10 mouse cellular contexts compared by ENCODE assay signal in the genomic region with DNA sequence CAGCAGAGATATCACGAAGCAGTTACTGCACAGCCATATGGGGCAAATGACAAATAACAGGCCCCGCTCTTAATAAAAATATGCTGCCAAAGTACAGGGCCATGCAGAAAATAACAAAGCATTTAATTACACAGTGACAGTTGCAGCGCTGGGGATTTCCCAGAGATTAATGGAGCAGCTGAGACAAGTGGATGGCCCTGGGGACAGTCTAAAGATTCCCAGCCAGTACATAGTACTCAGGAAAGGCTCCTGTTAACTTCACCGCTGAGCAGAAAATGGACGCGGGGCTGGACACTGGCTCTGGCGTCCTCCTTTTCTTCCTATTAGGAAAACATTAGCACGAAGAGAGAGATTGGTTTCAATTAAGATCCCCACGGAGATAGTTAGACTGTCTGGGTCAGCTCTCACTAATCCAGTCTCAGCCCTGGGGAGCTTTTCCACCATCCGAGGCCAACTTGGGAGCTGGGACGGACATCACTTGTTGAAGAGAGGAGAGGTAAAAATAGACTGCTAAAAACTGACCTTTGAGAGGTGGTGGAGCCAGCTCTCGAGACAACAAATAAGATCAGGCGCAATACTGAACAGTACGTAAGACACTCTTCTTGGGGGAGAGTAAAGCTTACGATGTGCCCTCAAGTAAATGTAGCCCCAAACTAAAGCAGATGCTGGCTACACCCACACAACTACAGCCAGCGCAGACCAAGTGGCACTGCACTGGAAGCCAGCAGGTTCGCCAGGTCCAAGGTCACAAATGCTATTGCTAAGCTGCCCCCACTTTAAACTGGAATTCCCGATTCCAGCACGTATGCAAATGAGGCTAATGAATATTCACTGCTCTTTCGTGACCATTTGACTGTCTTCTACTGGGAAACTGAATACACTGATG. TPM values are rescaled to one million over a fixed set of nuclear protein-coding genes. Genes with fewer than 3 reads are reported as not detected.
DNase-seq lines count a peak whose midpoint lies in the region; ATAC-seq lines count a peak whose summit lies in the region.
"Had no signal": no experiment of that assay in that cellular context is flagged by ENCODE, and none has a peak within 500 bp of the region (broad histone marks: within the 10 kb centered on the region; RNA-seq: fewer than 3 reads in every experiment).

No protein-coding gene starts in this region.

- peak overlapping the region; percentile 3; the same call in 1 of the 2 replicates for H3K4me2 ChIP-seq in embryonic facial prominence, embryonic 14.5 days (ENCODE audit: low read depth, low read length)
- H3K4me2 ChIP-seq in hindbrain, embryonic 11.5 days (replicated peaks; ENCODE audit: low read depth, low read length), result no peak overlapping the region

- H3K36me3 ChIP-seq in embryonic facial prominence, embryonic 14.5 days (ENCODE audit: control insufficient read depth, insufficient read depth, low read length), result no peaks in the 10 kb centered on the region
- no peaks in the 10 kb centered on the region for H3K36me3 ChIP-seq in hindbrain, embryonic 11.5 days (ENCODE audit: control insufficient read depth, insufficient read depth, low read length)

- H3K4me3 ChIP-seq in embryonic facial prominence, embryonic 14.5 days (ENCODE audit: low read depth, low read length), result no peak overlapping the region
- H3K4me3 ChIP-seq in hindbrain, embryonic 11.5 days (ENCODE audit: low read depth, low read length), result no peak overlapping the region

- WGBS in embryonic facial prominence, embryonic 14.5 days, result 31% methylated on average over 20 of the region's 20 CpGs
- WGBS in hindbrain, embryonic 11.5 days, result 52% methylated on average over 20 of the region's 20 CpGs

- peaks cover 18% of the 10 kb centered on the region for H3K4me1 ChIP-seq in embryonic facial prominence, embryonic 14.5 days (ENCODE audit: control insufficient read depth, insufficient read depth, low read length)
- H3K4me1 ChIP-seq in hindbrain, embryonic 11.5 days (replicated peaks; ENCODE audit: control insufficient read depth, insufficient read depth, low read length), result no peaks in the 10 kb centered on the region; the same call in 1 of the 2 replicates

- H3K9me3 ChIP-seq in embryonic facial prominence, embryonic 14.5 days (ENCODE audit: control insufficient read depth, low read length), result no peaks in the 10 kb centered on the region
- H3K9me3 ChIP-seq in hindbrain, embryonic 11.5 days (ENCODE audit: control insufficient read depth, low read length), result no peaks in the 10 kb centered on the region

- peak; percentile 86 for ATAC-seq in embryonic facial prominence, embryonic 14.5 days (ENCODE audit: low read depth)
- peak; percentile 86 for ATAC-seq in hindbrain, embryonic 11.5 days (ENCODE audit: low FRiP score)

- H3K9ac ChIP-seq in embryonic facial prominence, embryonic 14.5 days (ENCODE audit: low read depth, low read length), result 0 out of 2 replicates have a peak overlapping the region, but pooled peaks have one; percentile 32
- no peak overlapping the region for H3K9ac ChIP-seq in hindbrain, embryonic 11.5 days (ENCODE audit: low read depth, low read length)

- no peaks in the 10 kb centered on the region for H3K27me3 ChIP-seq in embryonic facial prominence, embryonic 14.5 days (replicated peaks; ENCODE audit: control insufficient read depth, insufficient read depth, low read length)
- no peaks in the 10 kb centered on the region for H3K27me3 ChIP-seq in hindbrain, embryonic 11.5 days (ENCODE audit: control insufficient read depth, insufficient read depth, low read length)

- 0 out of 2 replicates have a peak overlapping the region, but pooled peaks have one; percentile 17 for H3K27ac ChIP-seq in embryonic facial prominence, embryonic 14.5 days (replicated peaks; ENCODE audit: low read depth, low read length)
- H3K27ac ChIP-seq in hindbrain, embryonic 11.5 days (ENCODE audit: low read depth, low read length), result 0 out of 2 replicates have a peak overlapping the region, but pooled peaks have one; percentile 2

- peak; percentile 35 for DNase-seq in layer of hippocampus, adult 11-12 months (ENCODE audit: low spot score)
- no peak for DNase-seq in layer of hippocampus, postnatal 25 days (ENCODE audit: extremely low spot score in 1 of 2, low spot score in 1 of 2)
- DNase-seq in embryonic facial prominence, embryonic 14.5 days (ENCODE audit: low spot score), result peak; percentile 76
- DNase-seq in hindbrain, embryonic 11.5 days (ENCODE audit: low spot score), result peak; percentile 42
- peak; percentile 55 for DNase-seq in mesoderm, embryonic 11.5 days (ENCODE audit: low read depth, low spot score)
- no peak for DNase-seq in cerebellum, postnatal 14 days
- no peak for DNase-seq in spleen, postnatal 14 days (ENCODE audit: low spot score in 2 of 2)
- DNase-seq in right cerebral cortex, postnatal 10 days (ENCODE audit: low spot score in 2 of 2), result no peak

RNA-seq across cellular contexts. Expression of a gene that starts 34.5 kb away (rescaled TPM):
- total RNA-seq in layer of hippocampus, postnatal 25 days (2021), result 10 to 100 TPM; 38.4 to 39.2 TPM
- polyA plus RNA-seq in embryonic facial prominence, embryonic 14.5 days (2014; fragmentation: Nextera tagmentation; extraction: Ambion mirVana), result 23.1 and 26.0 TPM in 2 replicates
- 1.9 and 2.2 TPM in 2 replicates for polyA plus RNA-seq in hindbrain, embryonic 11.5 days (2014; fragmentation: Nextera tagmentation; extraction: Ambion mirVana)
- total RNA-seq: hematopoietic stem cell, adult 5-6 weeks; MEL had no signal

Comparison
In these comparisons a context has a peak if more than half of its experiments do, and no peak if none do; other contexts are left out.
1. DNase-seq: peak in layer of hippocampus, adult 11-12 months (single experiment), embryonic facial prominence, embryonic 14.5 days (single experiment), hindbrain, embryonic 11.5 days (single experiment) and mesoderm, embryonic 11.5 days (single experiment); none in layer of hippocampus, postnatal 25 days (0 of 2), cerebellum, postnatal 14 days (0 of 2), spleen, postnatal 14 days (0 of 2) and right cerebral cortex, postnatal 10 days (0 of 2).